Mouse (Mus musculus) right cerebral cortex, postnatal 14 days (tissue): ENCODE data around the gene Iqsec1.
"Not testable (repeated sequence)": the region's sequence is repeated elsewhere in the genome, so short reads cannot be mapped to it uniquely, and the experiment has no call there.

Source experiments
- DNase-seq: peaks from one replicate; pipeline ENCODE4 v3.0.0; 2022

Gene Iqsec1

GRCm38 (mm10) chr6:90702837-90703735 lies 285.4 kb downstream of the Iqsec1 start:
- DNase-seq: no peak

GRCm38 (mm10) chr6:90702197-90702596 lies 286.3 kb downstream of the Iqsec1 start:
- no peak for DNase-seq

DNA sequence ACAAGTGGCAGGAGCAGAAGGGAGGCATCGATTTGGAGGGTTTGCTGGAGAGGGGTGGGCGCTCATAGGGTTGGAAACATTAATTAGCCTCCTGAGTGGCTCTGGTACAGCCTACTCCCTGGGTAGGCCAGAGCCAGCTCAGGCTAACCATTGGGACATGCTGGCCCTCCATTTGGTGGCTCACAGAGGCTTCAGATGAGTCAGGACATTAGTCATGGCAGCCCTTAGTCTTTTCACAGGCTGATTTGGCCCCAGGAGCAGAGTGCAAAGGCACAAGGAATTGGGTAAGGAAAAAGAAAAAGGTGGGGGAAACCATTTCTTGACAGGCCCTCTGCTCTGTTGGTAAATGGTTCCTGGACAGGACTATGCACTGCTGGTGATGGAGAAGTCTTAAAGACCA lies 287.1 kb downstream of the Iqsec1 start:
- no peak for DNase-seq

DNA sequence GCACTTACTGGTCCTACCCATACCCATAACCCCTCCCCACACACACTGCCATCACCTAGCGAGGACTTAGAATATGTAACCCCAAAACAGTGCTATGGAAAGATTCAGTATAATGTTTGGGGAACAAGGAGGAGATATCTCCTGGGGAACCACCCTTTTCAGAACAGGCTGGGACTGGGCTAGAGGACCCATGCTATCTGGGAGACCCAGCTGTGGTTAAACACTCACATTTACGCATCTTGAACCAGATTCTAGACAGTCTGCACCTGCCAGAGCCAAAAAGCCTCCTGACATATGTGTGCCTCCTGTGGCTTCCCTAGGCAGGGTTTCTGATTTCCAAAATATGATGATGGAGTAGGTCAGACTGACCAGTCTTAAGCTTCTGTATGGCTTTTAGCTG lies 287.7 kb downstream of the Iqsec1 start:
- DNase-seq: no peak

GRCm38 (mm10) chr6:90700068-90700467 lies 288.4 kb downstream of the Iqsec1 start:
- no peak for DNase-seq

- DNase-seq: no peak
These were observed 289.6 kb downstream of the Iqsec1 start for GRCm38 (mm10) chr6:90698843-90699242.

DNA sequence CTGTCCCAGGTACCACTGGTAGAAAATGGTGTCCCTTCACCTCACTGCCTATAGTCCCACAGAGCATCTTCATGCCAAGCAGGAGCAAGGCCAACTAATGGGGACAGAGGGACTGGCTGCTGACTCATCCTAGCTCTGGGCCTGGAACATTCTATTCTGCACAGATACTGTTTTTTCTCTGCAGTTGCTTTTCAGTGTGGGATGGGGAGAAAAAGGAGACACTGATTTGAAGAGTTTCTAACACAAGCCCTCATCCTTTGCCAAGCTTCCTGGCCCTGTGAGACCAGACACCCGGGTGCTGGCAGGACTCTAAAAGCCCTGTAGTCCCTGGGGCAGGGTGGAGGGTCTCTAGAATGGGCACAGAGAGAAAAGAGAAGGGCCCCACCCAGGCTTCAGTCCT lies 292.7 kb downstream of the Iqsec1 start:
- no peak for DNase-seq

DNA sequence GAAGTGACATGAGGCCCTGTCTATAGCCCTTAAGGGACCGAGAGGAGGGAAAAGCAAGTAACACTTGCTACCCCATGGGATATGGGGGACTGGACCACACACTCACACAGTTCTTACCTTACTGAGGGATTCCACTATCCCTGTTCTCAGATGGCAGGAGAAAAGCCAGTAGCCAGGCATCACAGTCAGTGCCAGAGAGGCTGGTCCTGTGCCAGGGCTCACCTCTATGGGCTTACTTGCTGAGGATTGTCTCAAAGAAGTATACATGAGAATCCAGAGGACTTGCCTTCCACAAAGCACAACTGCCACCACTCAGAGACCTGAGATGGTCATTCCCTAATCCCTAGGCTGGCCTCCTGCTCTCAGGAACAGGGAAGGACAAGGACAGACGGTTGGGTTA lies 296.1 kb downstream of the Iqsec1 start:
- no peak for DNase-seq

GRCm38 (mm10) chr6:90691935-90692334 lies 296.6 kb downstream of the Iqsec1 start:
- no peak for DNase-seq

DNA sequence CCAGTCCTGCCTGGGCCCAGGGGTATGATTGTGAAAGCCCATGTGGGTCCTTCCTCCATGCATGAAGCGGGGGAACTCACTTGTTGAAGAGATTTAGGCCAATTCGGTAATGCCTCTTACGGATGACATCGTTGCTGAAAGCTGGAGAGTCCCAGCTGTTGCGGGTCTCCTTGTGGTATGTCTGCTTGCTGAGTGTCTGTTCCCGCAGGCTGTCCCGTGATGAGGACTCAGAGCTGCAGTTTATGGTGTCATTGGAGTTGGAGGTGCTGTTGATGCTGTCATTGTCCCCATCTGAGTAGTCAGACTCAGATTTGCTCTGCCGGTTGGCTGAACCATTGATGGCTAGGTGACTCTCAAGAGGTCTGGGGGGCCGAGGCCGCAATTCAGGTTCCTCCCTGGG lies 299.0 kb downstream of the Iqsec1 start:
- DNase-seq: no peak

DNA sequence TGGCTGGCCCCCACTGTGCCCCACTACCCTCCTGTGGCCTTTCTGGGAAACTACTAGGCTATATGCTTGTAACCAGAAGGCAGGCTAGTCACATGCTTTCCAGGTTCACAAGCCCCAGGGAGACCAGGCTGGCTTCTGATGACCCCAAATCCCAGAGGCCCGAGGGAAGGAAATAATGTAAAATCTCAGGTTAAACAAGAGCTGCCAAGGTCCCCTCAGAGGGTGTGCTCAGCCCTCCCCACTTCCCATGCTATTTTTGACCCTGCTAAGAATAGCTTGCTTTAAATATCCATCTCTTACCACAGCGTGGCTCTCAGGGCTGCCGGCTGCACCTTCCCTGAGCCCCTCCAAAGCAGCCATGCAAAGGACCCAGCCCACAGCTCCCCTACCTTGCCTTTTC lies 299.7 kb downstream of the Iqsec1 start:
- no peak for DNase-seq

DNA sequence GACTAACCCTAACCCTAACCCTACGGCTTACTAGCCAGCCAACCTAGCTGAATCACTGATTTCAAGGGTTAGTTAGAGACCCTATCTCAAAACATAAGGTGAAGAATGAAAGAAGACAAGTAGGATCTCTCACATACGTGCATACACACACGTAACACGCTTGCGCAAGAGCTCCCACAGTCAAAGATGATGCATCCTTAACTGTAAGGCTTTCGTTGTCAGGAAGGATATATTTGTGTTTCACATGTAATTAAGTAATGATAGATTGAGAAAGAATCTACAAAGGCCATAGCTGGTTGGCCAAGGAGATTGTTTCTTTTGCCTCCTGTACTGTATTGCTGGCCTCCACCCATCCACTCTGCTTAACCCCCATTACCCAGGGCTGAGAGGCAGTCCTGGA lies 300.5 kb downstream of the Iqsec1 start:
- no peak for DNase-seq

DNA sequence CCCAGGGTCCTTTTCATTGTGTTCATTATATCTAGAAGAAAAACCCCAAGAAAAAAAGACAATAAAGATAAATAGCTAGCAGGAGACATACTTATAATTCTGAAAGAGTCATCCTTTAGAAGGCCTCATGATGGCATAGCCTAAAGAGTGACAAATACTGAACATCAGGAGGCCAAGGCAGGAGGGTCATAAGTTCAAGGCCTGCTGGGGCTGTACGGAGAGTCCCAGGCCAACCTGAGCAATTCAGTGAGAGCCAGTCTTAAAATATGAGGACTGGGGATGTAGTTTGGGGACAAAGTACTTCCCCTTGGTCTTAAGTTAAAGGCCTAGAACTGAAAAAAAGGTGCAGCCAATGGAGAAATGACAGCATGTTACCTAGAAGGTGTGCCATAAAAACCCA lies 301.7 kb downstream of the Iqsec1 start:
- no peak for DNase-seq

- DNase-seq: no peak
These were observed 304.5 kb downstream of the Iqsec1 start for GRCm38 (mm10) chr6:90683831-90684532.

GRCm38 (mm10) chr6:90680401-90680800 lies 308.1 kb downstream of the Iqsec1 start:
- DNase-seq: no peak

DNA sequence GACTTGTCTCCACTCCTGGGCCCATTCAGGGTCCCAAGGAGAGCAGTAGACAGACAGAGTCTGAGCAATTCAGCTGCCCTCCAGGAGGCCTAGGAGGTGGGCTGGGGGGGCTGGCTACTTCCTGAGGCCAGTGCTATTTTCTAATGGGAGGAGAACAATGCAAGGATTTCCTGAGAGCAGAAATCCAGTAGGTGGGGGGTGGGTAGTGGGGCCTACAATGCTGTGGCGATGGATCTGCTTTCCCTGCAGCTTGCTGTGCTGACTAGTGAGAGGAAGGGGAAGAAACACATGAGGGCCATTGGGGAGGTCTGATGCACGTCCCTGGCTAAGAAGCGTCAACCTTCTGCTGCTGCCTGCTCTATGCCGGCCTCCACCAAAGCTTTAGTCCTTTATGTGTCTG lies 309.7 kb downstream of the Iqsec1 start:
- DNase-seq: no peak

- DNase-seq: no peak
These were observed 319.8 kb downstream of the Iqsec1 start for GRCm38 (mm10) chr6:90668693-90669092.

GRCm38 (mm10) chr6:90663736-90664135 lies 324.7 kb downstream of the Iqsec1 start:
- no peak for DNase-seq

- no peak for DNase-seq
These were observed 326.3 kb downstream of the Iqsec1 start for GRCm38 (mm10) chr6:90662148-90662547.

GRCm38 (mm10) chr6:90661029-90661399 lies 327.5 kb downstream of the Iqsec1 start:
- DNase-seq: no peak

DNA sequence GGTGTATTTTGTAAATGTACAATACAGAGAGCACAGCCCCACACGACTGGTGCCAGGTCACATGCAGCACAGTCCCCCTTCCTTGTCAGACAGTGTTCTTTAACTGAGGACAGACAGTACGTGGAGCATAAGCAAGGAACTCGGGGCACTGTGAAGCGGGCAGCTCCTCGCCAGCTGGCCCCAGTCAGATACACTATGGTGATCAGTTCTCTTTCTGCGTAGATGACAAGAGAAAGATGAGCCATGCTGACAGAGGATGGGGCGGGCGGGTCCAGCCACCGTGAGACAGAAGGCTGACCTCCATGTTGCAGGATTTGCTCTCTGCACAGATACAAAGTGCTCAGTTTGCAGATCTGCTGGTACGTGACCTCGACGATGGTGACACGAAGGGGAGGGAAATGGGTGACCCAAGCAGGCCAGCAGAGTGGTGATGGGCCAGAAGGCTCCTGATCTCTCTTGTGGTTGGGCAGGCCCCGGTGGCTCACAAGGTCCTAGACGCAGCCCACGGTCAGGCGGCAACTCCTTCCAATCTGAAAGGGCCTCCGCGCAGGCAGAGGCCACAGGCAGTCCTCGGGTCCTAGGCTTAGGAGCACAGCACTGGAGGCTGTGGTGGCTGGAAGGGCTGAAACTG lies 328.0 kb downstream of the Iqsec1 start:
- DNase-seq: no peak

GRCm38 (mm10) chr6:90659913-90660312 lies 328.6 kb downstream of the Iqsec1 start:
- no peak for DNase-seq

- DNase-seq: not testable (repeated sequence)
These were observed 332.1 kb downstream of the Iqsec1 start for GRCm38 (mm10) chr6:90656344-90656850.

GRCm38 (mm10) chr6:90653736-90654135 lies 334.7 kb downstream of the Iqsec1 start:
- peak; percentile 39 for DNase-seq
